Mouse (Mus musculus) c-Kit-positive CD71-positive TER-119-positive erythroid progenitor cells, embryonic 14.5 days (primary cell): ENCODE measurements around the gene Pole3.
"Not testable (repeated sequence)": the region's sequence is repeated elsewhere in the genome, so short reads cannot be mapped to it uniquely, and the experiment has no call there.

Experiments
- DNase-seq: peaks from one replicate; pipeline ENCODE4 v3.0.0-alpha.2; 2013; ENCODE audit warnings: low spot score

Gene Pole3

DNA sequence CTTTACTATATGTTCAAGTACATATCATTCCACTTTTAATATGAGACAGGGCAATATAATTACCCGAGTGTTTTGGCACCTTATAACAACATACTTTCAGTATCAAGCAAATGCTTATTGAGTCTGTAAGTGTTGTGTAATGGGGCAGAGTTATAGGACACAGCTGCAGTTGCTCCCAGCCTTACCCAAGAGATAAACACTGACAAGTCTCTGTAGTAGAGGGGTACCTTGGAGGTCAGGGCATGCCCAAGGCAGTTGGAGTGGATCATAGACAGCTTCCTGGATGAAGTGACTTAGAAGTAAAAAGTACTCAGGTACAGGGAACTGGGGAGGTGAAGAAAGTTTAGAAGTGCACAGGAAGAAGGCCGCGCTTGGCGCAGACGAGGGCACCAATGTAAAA lies 37.7 kb downstream of the Pole3 start:
- DNase-seq: no peak

DNA sequence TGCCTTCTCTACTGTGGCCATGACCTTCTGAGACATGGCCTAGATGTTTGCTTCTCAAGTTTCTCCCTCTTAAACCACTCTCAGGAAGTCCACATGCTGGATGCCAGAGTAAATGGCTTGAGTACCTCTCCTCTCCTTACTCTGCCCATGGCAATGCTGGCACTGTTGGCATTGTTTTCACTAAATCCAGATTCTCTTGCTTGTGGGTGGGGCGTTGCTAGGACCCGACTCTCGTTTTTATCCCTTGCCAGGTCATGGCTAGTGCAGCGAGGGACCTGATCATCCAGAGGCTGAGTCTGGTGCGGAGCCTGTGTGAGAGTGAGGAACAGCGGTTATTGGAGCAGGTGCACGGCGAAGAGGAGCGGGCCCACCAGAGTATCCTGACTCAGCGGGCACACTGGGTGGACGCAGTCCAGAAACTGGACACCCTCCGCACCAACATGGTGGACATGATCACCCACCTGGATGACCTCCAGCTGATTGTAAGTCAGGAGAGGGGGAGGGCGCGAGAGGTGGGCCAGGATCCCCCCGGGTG lies 38.6 kb downstream of the Pole3 start:
- DNase-seq: no peak

DNA sequence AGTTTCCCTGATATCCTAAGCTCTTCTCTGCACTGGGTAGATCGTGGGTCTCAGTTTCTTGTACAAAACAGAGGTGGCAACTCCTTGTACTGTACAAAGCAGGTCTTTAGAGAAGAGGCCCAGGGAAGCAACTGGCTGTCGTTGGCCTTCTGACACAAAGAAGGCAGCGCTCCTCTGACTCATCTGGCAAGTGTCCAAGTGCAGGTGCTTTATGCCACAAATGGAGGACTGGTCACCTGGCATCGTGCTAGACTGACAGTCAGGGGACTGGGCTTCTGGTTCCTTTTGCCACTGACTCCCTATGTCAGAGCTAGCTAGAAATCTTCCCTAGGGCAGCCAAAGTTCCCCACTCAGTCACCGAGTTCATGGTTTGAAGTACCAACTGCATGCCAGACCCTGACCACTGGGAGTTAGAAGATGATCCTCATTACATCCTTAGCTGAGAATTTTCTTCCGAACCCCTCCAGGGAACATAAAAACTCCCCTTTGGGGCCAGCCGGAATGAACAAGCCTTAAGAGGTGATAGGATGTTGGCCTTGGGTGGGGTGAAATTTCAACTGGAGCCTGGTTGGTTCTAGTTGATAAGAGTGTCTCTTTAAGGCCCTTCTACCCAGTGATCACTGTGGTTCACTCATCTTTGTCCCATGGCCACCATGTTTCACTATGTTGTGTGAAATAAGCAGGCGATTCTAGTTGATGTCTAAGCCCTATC lies 39.3 kb downstream of the Pole3 start:
- DNase-seq: peak; percentile 64

DNA sequence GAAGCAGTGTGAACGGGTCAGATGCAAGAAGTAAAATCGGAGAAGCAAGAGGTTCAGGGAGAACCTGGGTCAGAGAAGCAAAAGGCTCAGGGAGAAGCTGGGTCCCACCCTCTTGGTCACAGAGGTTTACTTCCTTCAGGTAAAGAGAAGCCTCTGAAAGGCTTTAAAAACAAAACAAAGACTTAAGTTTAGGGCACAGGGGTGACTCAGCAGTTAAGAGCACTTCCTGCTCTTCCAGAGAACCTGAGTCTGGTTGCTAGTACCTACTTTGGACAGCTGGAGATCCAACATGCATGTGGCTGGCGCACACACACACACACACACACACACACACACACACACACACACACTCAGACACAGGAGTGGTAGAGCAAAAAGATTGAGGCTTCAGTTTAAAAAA lies 39.9 kb downstream of the Pole3 start:
- DNase-seq: no peak

DNA sequence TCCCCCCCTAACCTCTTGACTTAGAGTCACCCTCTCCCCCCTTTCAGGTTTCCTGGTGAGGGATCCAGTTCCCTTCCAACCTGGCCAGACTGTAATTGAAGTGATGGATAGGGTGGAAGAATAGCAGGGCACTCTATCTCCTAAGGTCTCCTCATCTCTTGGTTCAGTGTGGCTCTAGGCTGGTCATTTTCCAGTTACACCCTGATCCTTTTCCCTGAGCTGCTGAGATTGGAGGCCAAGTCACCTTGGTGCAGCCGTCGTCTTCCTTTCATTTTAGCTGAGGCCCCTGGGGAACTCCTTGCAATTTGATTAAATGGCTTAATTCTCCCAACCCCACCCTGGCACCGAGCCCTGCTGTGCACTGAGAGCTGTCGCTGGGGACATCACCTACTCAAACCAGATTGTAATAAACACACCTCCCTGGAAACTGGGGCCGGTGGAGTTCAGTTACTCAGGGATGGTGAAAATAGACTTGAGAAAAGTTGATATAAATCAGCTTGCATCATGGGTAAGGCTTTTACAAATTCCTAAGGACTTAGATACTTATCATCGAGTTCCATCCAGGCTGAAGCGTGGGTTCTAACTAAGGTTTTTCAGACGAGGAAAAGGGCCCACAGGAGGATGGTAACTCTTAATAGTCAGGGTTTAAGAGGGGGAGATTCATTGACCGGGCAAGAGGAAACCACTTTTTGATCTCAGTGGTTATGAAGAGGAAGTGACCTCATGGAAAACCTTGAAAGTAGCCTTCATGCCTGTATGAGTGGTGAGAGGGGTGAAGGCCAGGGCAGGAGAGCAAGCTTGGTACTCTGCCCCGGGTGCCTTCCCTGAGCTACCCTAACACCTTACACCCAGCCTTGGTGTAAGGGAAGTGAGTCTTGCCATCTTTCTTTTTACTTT lies 43.9 kb downstream of the Pole3 start:
- no peak for DNase-seq

DNA sequence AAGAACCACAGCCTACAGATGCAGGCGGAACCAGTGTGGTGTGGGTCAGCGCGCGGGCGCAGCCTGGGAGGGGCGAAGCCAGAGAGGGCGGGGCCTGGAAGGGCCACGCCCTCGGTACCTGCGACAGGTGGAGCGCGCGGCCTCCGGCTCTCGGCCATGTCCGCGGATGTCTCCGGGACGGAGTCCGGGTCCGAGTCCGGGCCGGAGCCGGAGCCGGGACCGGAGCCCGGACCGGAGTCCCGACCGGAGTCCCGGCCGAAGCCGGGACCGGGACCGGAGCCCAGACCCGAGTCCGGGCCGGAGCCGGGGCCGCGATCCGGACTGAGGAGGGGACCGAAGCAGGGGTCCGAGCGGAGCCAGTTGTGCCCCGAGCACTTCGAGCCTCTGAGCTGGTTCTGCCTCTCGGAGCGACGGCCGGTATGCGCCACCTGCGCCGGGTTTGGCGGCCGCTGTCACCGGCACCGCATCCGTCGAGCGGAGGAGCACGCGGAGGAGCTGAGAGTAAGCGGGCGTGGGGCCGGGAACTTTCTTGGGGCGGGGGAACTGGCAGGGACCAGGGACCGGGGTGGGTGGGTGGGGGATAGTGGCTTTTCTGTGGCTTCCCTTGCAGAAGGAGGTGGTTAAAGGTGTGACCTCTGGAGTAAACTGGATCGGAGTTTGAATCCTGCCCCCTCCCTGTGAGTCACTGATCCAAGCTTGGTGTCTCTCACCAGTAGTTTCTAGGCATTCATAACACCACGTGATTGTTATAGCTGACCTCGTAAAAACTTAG lies 44.7 kb downstream of the Pole3 start, which contains the start of gene Bspry:
TSS of gene Bspry (plus strand) at position 117 of the 772 bp plus-strand sequence.
- DNase-seq: no peak

DNA sequence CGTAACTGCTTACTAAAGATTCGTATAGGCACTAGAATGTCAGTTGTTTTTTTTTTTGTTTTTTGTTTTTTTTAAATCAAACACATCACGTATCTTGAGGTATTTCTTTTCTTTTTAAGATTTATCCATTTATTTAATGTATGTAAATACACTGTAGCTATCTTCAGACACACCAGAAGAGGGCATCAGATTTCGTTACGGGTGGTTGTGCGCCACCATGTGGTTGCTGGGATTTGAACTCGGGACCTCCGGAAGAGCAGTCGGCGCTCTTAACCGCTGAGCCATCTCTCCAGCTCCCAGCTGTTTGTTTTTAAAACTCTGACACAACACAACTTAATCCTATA lies 45.3 kb downstream of the Pole3 start:
- DNase-seq: not testable (repeated sequence)

DNA sequence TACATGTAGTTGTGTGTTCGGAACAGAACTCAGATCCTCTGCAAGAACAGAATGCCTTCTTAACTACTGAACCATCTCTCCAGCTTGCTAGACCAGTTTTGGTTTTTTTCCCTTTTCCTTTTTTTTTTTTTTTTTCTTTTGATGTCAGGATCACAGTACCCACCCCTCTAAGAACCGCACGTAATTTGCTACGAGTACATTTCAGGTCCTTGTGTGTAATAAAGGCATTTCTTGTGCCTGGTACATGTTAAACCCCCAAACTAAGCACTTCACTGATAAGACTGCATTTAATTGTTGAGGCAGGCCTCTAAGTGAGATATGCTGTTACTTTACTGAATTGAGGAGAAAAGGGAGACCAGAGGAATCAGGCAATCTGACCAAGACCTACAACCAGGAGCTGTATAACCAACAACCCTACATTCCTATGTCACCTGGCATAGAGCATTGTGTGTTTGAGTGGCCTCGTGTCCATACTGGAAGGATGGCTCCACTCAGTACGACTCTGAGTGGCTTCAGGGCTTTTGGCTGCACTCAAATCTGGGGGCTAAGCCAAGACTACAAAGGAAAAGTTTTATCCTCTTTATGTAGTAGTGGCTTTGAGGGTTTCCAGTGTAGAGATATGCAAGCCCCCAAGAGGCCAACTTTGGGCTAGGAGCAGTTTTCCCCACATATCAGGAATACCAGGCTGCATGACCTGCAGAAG lies 47.2 kb downstream of the Pole3 start:
- DNase-seq: no peak

DNA sequence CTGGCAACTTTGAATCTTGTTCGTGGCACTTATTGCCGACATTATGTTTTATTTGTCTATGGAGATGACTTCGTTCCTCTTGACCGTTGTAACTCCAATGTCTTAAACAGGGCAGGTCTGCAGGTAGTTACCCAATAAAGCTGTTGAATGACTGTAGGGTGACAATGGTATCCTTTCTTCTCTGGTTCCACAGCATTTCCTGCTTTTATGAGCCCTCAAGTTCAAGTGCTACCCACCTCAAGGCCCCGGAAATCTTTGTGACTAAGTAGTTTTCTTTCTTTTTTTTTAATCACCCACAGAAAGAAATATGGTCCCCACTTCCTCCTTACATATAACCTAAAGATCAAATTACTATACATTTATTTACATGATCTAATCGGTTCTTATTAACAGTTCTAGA lies 49.1 kb downstream of the Pole3 start:
- DNase-seq: no peak

DNA sequence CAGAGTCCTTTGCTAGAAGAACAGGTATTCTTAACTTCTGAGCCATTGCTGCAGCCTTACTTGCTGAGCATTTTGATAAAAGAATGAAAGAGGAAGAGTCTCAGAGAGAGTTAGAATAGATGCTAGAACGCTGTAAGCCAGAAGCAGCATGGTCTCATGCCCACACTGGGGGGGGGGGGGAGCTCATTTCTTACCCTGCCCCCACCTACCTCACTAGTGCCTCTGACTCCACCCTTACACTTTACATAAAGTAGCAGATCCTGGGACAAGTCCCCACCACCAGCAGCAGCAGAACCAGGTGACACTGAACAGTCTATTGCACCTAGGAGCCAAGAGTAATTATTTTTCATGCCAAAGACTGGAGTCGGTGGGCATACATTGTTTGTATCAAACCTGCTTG lies 49.7 kb downstream of the Pole3 start:
- no peak for DNase-seq
